Mouse (Mus musculus) heart, embryonic 10.5 days (tissue): ENCODE results near the gene St7. TPM values are rescaled to one million over a fixed set of nuclear protein-coding genes. Genes with fewer than 3 reads are reported as not detected.

ENCODE experiments used
- DNase-seq: peaks from one replicate; pipeline ENCODE4 v3.0.0-alpha.2; 2017; ENCODE audit warnings: low spot score
- H3K27ac ChIP-seq: fragments of 300-500 bp; sonication (generic); 2 replicates; pipeline ENCODE4 v1.5.1; 2016; ENCODE audit warnings: mild to moderate bottlenecking
- H3K27me3 ChIP-seq: fragments of 300-500 bp; sonication (generic); 2 replicates; pipeline ENCODE4 v1.6.1; 2016; ENCODE audit warnings: mild to moderate bottlenecking; ENCODE audit not compliant: poor library complexity, insufficient read depth, severe bottlenecking
- H3K36me3 ChIP-seq: fragments of 300-500 bp; sonication (generic); 2 replicates; pipeline ENCODE4 v1.6.1; 2016; ENCODE audit warnings: mild to moderate bottlenecking, moderate library complexity
- H3K4me1 ChIP-seq: fragments of 300-500 bp; sonication (generic); 2 replicates; pipeline ENCODE4 v1.6.1; 2016; ENCODE audit warnings: mild to moderate bottlenecking
- H3K4me3 ChIP-seq: fragments of 300-500 bp; sonication (generic); 2 replicates; pipeline ENCODE4 v1.5.1; 2016; ENCODE audit warnings: mild to moderate bottlenecking, moderate library complexity
- H3K9me3 ChIP-seq: fragments of 300-500 bp; sonication (generic); 2 replicates; pipeline ENCODE4 v1.6.1; 2016; ENCODE audit warnings: mild to moderate bottlenecking, moderate library complexity
- WGBS: fragments of 180-500 bp; shearing (Covaris S2); methylation state at CpG from one replicate; pipeline ENCODE4 v1.1.7; 2016; 5-methylcytosine and 5-hydroxymethylcytosine counted together
- polyA plus RNA-seq: library from polyadenylated mRNA; unstranded; fragments of >200 nt; fragmentation: Nextera tagmentation; extraction: Ambion mirVana; gene quantifications from 2 replicates; pipeline ENCODE4 v1.2.1, GENCODE M21; 2016

St7 gene
- polyA plus RNA-seq, 1 experiment from 2014 or later: 24.0 TPM

- no peak overlapping the region for H3K4me3 ChIP-seq
- H3K4me1 ChIP-seq: no peaks in the 10 kb centered on the region
- no peak overlapping the region for H3K27ac ChIP-seq
- WGBS: 92% methylated on average over 2 of the region's 2 CpGs
- DNase-seq: no peak
- peaks cover 12% of the 10 kb centered on the region for H3K36me3 ChIP-seq
- no peaks in the 10 kb centered on the region for H3K9me3 ChIP-seq
- no peaks in the 10 kb centered on the region for H3K27me3 ChIP-seq
Observed at GRCm38 (mm10) chr6:17855616-17856015, 162.9 kb downstream of the St7 start.

- no peak for DNase-seq
- Histone ChIP-seq H3K4me1 (no peaks in the 10 kb centered on the region), H3K36me3 (peaks cover 6% of the 10 kb centered on the region; the same call in 1 of the 2 replicates), H3K27me3 (no peaks in the 10 kb centered on the region), H3K4me3 (no peak overlapping the region), H3K9me3 (no peaks in the 10 kb centered on the region), H3K27ac (no peak overlapping the region)
- WGBS: 90% methylated on average over 1 of the region's 1 CpGs
Observed at GRCm38 (mm10) chr6:17859564-17859963, 166.8 kb downstream of the St7 start.

- Histone ChIP-seq H3K9me3 (no peaks in the 10 kb centered on the region), H3K4me3 (no peak overlapping the region), H3K36me3 (peaks cover 2% of the 10 kb centered on the region; the same call in 1 of the 2 replicates), H3K27me3 (no peaks in the 10 kb centered on the region), H3K27ac (no peak overlapping the region), H3K4me1 (no peaks in the 10 kb centered on the region)
- no peak for DNase-seq
- WGBS: 95% methylated on average over 1 of the region's 1 CpGs
Observed at GRCm38 (mm10) chr6:17860463-17860862, 167.7 kb downstream of the St7 start.

- Histone ChIP-seq H3K36me3 (peaks cover 14% of the 10 kb centered on the region), H3K27ac (no peak overlapping the region), H3K27me3 (no peaks in the 10 kb centered on the region), H3K4me1 (no peaks in the 10 kb centered on the region), H3K9me3 (no peaks in the 10 kb centered on the region), H3K4me3 (no peak overlapping the region)
- DNase-seq: no peak
- 40% methylated on average over 1 of the region's 1 CpGs for WGBS
Observed at GRCm38 (mm10) chr6:17867796-17868195, 175.1 kb downstream of the St7 start.

- H3K36me3 ChIP-seq: peaks cover 14% of the 10 kb centered on the region
- DNase-seq: no peak
- H3K9me3 ChIP-seq: no peaks in the 10 kb centered on the region
- H3K4me3 ChIP-seq: no peak overlapping the region
- no peak overlapping the region for H3K27ac ChIP-seq
- H3K4me1 ChIP-seq: peaks cover 14% of the 10 kb centered on the region
- H3K27me3 ChIP-seq: no peaks in the 10 kb centered on the region
- WGBS: 88% methylated on average over 3 of the region's 3 CpGs
Observed at GRCm38 (mm10) chr6:17871831-17872372, 179.2 kb downstream of the St7 start.

GRCm38 (mm10) chr6:17875606-17876005 is 182.9 kb downstream of the St7 start:
- Histone ChIP-seq H3K4me3 (no peak overlapping the region), H3K27me3 (no peaks in the 10 kb centered on the region), H3K36me3 (peaks cover 4% of the 10 kb centered on the region; the same call in 1 of the 2 replicates), H3K9me3 (no peaks in the 10 kb centered on the region), H3K27ac (peak overlapping the region; percentile 74; the same call in 1 of the 2 replicates), H3K4me1 (peaks cover 19% of the 10 kb centered on the region)
- WGBS: 56% methylated on average over 7 of the region's 7 CpGs
- DNase-seq: no peak

GRCm38 (mm10) chr6:17876023-17876613 is 183.4 kb downstream of the St7 start:
- DNase-seq: no peak
- Histone ChIP-seq H3K36me3 (peaks cover 4% of the 10 kb centered on the region; the same call in 1 of the 2 replicates), H3K27me3 (no peaks in the 10 kb centered on the region), H3K4me1 (peaks cover 19% of the 10 kb centered on the region), H3K4me3 (no peak overlapping the region), H3K27ac (peak overlapping the region; percentile 74; the same call in 1 of the 2 replicates), H3K9me3 (no peaks in the 10 kb centered on the region)
- 87% methylated on average over 3 of the region's 3 CpGs for WGBS

GRCm38 (mm10) chr6:17876670-17877179 is 184.0 kb downstream of the St7 start:
- Histone ChIP-seq H3K4me3 (no peak overlapping the region), H3K27me3 (no peaks in the 10 kb centered on the region), H3K27ac (peak overlapping the region; percentile 74), H3K36me3 (peaks cover 4% of the 10 kb centered on the region; the same call in 1 of the 2 replicates), H3K4me1 (peaks cover 19% of the 10 kb centered on the region), H3K9me3 (no peaks in the 10 kb centered on the region)
- peak; percentile 90 for DNase-seq
- WGBS: 35% methylated on average over 7 of the region's 7 CpGs

GRCm38 (mm10) chr6:17882943-17883342 is 190.2 kb downstream of the St7 start:
- Histone ChIP-seq H3K4me3 (no peak overlapping the region), H3K36me3 (peaks cover 15% of the 10 kb centered on the region), H3K4me1 (peaks cover 3% of the 10 kb centered on the region; the same call in 1 of the 2 replicates), H3K27ac (no peak overlapping the region), H3K9me3 (no peaks in the 10 kb centered on the region), H3K27me3 (no peaks in the 10 kb centered on the region)
- no peak for DNase-seq

GRCm38 (mm10) chr6:17887765-17888164 is 195.0 kb downstream of the St7 start:
- H3K9me3 ChIP-seq: no peaks in the 10 kb centered on the region
- WGBS: 61% methylated on average over 6 of the region's 6 CpGs
- H3K4me3 ChIP-seq: no peak overlapping the region
- peaks cover 4% of the 10 kb centered on the region; the same call in 1 of the 2 replicates for H3K4me1 ChIP-seq
- H3K27ac ChIP-seq: no peak overlapping the region
- H3K27me3 ChIP-seq: no peaks in the 10 kb centered on the region
- H3K36me3 ChIP-seq: peaks cover 11% of the 10 kb centered on the region
- DNase-seq: no peak

- H3K27me3 ChIP-seq: no peaks in the 10 kb centered on the region
- no peaks in the 10 kb centered on the region for H3K9me3 ChIP-seq
- H3K36me3 ChIP-seq: no peaks in the 10 kb centered on the region
- no peak overlapping the region for H3K27ac ChIP-seq
- no peaks in the 10 kb centered on the region for H3K4me1 ChIP-seq
- H3K4me3 ChIP-seq: no peak overlapping the region
- DNase-seq: no peak
- WGBS: 88% methylated on average over 3 of the region's 3 CpGs
Observed at GRCm38 (mm10) chr6:17895562-17895961, 202.8 kb downstream of the St7 start.

GRCm38 (mm10) chr6:17898539-17898938 is 205.8 kb downstream of the St7 start:
- no peaks in the 10 kb centered on the region for H3K4me1 ChIP-seq
- 79% methylated on average over 1 of the region's 1 CpGs for WGBS
- H3K27ac ChIP-seq: no peak overlapping the region
- no peaks in the 10 kb centered on the region for H3K27me3 ChIP-seq
- peaks cover 10% of the 10 kb centered on the region for H3K36me3 ChIP-seq
- no peaks in the 10 kb centered on the region for H3K9me3 ChIP-seq
- no peak overlapping the region for H3K4me3 ChIP-seq
- no peak for DNase-seq

GRCm38 (mm10) chr6:17903355-17903754 is 210.6 kb downstream of the St7 start:
- Histone ChIP-seq H3K27ac (no peak overlapping the region), H3K9me3 (no peaks in the 10 kb centered on the region), H3K4me1 (peaks cover 7% of the 10 kb centered on the region; the same call in 1 of the 2 replicates), H3K4me3 (no peak overlapping the region), H3K36me3 (peaks cover 10% of the 10 kb centered on the region), H3K27me3 (no peaks in the 10 kb centered on the region)
- WGBS: 78% methylated on average over 3 of the region's 3 CpGs
- DNase-seq: no peak
